Mouse (Mus musculus): Measurements from ENCODE around the gene Dnah14.

The Dnah14 gene

GRCm38 (mm10) chr1:181576322-181576721 lies at the start of gene Dnah14:
Dnah14 (plus strand) TSS chr1:181576559.
- no peak for DNase-seq

- peak; percentile 95 for DNase-seq
Measured at GRCm38 (mm10) chr1:181529368-181529767, 47.0 kb upstream of the Dnah14 start.

- DNase-seq = no peak
Measured at GRCm38 (mm10) chr1:181535165-181535873, 41.0 kb upstream of the Dnah14 start.

GRCm38 (mm10) chr1:181537627-181538525 lies 38.5 kb upstream of the Dnah14 start:
- no peak for DNase-seq

DNA sequence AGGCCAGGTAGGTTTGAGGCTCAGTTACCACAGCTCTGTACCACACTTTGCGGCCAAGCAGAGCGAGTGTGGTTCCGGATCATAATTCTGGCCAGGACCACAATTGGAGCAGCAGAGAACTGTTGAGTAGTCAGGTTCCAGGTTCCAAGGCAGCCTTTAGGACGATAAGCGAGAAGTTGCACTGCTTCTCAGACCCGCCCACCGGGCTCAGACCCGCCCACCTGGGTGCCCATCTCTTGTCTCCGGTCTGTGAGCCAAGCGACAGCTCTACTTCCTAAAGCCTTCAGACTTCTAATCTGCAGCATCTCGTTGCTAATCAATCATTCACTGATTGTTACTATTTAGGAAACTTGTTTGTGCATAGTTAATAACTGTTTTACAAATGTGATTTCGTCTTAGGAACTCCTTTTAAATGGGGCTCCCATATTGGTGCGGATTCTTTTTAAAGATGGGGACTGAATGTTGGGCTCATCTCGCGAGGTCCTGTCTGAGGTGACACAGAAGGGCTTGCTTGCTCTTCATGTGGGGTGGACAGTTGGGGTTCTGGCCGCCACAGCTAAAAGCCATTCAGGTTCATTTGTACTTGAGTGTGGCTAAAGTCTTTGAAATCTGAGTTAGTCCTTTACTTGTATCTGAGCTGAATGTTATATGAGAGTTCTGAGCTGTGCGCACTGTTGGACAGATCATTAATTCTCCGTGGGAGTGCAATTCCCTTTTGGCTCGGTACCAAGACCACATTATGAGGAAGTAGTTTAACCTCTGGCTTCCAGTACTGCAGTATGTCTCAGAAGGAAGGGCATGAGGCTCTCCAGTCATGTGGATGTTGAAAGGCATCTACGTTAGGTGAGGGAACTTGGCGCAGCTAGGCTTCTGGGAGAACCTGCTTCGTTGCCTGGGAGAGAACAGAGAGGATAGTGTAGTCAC lies 36.3 kb upstream of the Dnah14 start:
- peak; percentile 7 for DNase-seq

DNA sequence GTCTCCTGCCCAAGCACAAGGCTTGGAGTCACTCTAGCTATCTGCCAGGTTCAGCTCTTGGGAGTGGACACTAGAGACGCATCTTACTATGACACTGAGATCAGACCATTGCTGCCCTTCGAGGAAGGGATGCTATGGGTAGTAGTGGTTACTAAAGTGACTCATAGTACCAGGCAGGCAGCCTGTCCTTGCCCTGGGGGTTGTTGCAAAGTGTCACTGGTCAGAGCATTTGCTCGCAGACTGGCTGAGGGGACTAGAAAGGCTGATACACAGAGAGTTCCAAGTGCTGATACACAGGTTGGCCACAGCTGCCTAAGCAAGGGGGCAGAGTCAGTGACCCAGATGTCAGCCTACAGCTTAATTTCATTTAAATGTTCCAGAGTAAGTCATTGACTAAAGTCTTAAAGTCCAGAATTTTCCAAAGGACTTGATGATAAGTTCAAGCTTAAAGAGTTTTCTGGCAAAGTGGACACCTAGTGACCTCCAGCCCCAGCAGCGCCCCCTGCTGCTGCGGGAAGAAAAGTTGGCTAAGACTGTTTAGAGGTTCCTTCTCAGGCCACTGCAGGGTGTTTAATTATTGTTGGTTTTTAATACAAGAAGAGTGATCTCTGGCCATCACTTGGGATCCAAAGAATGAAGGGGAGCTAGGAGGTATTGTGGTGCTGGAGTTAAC lies 32.5 kb upstream of the Dnah14 start:
- DNase-seq = peak; percentile 50

DNA sequence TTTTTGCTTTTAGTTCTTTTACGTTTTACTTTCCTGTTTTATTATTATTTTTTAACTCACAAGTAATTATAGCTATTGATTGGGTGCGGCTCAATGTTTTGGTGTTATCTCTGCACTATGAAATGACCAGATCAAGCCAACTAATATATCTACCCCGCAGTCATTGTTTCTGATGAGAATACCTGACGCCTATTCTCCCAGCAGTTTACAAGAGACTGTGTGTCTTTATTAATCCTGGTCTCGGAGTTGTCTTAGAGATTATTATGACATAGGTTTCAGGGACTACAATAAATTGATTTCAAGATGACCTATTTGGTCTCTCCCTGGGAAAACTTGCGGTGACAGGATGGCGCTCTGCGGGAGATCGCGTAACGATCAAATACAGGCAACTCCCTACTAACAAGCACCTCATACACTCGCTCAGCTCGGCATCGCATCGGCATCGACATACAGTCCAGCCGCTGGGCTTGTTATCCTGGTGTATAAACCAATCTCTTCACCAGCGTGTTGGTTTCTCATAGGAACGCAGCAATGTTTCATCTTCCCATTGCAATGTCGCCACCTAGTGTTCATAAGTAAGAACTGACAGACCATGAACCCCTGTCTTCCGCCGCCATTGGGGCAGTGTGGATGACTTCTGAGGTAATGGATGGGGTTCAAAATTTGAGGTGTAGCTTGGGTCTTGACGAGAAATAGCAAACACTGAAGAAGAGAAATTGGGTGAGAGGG lies 31.2 kb upstream of the Dnah14 start:
- DNase-seq = peak; percentile 64

DNA sequence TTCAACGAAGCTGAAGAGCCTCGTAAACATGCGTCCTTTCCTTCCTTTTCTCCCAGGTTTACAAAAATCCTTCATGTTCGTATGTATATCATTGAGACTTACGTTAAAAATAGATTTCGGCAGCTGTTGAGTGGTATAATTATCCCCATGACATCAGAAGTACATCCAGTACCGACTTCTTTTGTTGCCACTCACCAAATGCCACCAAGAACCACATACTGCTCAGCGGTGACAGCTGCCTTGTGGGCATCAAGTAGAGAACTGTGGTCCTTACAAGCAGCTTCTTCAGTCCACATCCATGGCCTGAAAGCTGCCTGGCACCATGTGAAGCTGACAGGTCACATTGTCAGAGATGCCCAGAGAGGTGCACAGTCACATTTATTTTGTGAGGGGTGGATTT lies 26.4 kb upstream of the Dnah14 start:
- DNase-seq = no peak

DNA sequence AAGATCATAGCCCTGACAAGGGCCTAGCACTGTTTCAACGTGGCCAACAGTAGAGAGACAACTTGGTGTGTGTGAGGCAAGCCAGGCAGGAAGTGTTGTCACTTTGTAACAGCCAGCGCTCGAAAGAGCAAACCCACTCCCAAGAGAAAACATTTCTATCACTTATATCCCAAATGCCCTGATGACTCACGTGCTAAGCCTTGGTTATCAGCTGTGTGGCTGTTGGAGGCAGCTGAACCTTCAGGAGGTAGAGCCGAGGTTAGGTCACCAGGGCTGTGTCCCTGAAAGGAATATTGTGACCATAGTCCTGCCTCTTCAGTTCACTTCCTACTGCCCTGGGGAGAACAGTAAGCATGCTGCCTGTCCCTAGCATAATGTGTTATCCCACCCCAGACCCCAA lies 25.5 kb upstream of the Dnah14 start:
- no peak for DNase-seq

DNA sequence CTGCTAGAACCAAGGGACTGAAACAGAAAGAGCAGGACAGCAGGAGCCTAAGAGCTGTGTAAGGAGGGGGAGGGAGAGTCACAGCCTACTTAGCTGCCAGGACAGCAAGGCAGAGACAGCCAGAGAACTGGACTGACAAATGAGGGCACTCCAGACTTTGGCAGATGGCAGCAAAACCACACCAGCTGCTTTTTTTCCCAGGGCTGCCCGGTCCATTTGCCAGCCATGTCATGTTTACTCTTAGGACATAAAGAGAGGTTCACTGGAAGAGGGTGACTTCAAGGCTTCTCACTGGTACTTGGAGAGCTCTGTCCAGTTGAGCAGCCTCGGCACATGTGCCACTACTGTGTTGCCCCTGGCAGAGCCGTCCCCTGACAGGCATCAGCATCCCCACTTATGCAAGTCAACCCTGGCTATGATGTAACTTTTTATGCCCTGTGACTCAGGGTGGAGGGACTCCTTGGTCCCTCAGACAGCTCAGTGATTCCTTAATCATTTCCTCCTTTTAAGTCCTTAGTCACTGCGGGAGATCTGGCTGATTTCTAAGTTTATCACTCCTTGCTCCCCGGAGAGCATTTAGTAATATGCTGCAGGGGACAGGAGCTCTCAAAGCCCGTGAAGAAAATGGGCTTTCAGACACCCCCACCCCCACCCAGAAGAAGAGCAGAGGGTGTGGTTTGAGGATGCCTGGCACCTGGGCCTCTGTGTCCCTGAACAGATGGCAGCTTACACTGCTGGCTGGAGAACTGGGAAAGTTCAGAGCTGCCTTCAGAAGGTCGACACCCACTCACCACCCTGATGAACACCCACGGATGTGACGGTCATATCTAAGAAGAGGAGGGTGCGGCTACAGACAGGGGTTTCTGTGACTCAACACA lies 23.6 kb upstream of the Dnah14 start:
- DNase-seq = no peak

GRCm38 (mm10) chr1:181555475-181555874 lies 20.9 kb upstream of the Dnah14 start:
- DNase-seq = no peak

GRCm38 (mm10) chr1:181559655-181560054 lies 16.7 kb upstream of the Dnah14 start:
- no peak for DNase-seq

- DNase-seq = no peak
Measured at GRCm38 (mm10) chr1:181560325-181560724, 16.0 kb upstream of the Dnah14 start.

DNA sequence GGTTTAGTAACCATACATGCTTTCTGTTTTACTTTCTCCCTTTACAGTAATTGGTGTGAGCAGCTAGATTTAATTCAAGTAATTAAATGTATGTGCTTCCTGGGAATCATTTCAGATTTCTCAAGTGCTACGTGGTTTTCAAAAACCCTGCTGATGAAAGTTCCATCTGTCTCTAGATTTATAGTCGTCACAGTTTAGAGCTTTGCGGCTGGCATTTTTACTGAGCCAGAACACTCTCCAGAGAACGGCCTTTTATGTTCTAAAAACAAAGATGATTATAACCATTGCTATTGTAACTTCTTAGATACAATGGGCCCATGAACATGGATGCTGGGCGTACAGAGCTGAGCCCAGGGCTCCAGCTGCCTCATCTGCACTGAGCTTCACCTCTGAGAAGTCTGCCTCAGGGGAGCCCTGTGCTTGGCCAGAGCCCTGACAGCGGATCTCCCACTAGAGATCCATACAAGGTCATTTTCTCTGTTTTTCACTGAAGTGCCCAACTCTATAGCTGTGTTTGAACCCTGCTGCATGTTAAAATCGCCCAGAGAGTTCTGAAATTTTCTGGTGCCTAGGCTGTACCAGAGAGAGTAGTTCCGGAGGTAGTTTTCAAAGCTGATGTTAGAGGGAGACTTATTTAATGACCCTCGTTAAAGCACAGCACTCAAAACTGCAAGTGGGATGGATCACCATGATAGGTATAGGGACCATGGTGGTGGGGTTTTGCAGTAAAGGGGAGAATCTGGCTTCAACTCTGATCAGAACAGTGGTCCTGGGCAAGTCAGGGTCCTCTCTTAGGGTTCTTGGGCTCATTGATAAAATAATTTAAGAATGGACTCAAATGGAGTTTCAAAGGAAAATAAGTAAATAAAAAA lies 15.2 kb upstream of the Dnah14 start:
- DNase-seq = no peak

GRCm38 (mm10) chr1:181561768-181562444 lies 14.5 kb upstream of the Dnah14 start:
- DNase-seq = no peak

DNA sequence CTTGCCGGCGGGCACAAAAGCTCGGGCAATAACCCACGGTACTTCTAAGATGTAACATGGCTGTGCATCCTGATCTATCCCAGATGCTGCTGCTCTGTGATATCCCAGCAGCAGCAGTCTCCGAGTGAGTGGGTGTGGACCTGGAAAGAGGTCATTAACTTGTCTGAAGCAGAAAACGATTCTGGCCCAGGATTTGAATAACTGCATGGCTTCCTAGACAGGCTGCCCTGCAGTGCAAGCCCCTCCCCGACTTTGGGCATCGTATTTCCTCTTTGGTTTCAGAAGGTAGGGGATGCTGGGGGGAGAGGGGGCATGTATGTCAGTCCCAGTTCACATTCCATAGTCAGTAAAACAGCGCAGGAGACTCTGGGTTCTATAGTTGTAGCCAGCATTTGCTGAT lies 6.9 kb upstream of the Dnah14 start:
- no peak for DNase-seq

DNA sequence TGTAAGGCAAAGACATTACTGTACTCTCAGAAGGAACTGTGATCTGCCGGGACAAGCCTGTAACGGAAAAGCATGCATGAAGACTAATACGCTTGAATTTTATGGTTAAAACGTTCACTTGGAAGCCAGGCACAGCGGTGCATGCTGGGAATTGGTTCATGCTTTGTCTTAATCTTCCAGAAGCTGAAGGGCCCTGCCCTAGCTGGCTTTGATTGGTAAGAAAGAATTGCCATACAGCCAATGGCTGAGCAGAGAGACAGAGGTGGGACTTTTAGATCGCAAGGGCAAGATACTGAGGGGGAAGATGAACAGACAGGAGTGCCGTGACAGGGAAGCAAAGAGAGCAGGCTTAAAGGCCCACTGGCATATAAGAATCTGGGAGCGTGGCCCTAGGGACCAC lies 6.8 kb downstream of the Dnah14 start:
- DNase-seq = no peak

DNA sequence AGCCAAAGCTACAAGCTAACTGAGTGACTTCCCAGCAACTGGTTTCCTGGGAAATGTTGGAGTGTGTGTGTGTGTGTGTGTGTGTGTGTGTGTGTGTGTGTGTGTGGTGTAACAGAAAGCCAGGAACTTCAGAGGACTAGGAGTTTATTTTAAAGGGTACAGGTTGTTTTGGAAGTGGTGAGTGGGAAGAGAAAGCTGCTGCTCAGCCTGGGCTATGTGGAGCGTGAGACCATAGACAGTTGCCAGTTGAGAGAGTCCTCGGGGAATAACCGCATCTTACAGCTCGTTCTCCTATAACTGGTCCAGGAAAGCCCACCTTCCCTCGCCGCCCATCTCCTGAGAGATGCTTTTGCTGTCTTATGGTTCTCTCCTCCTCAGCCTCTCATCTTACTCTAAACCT lies 12.8 kb downstream of the Dnah14 start:
- DNase-seq = no peak

GRCm38 (mm10) chr1:181599376-181599775 lies 23.0 kb downstream of the Dnah14 start:
- DNase-seq = no peak
